10 mouse cellular contexts compared by ENCODE assay signal in the genomic region with DNA sequence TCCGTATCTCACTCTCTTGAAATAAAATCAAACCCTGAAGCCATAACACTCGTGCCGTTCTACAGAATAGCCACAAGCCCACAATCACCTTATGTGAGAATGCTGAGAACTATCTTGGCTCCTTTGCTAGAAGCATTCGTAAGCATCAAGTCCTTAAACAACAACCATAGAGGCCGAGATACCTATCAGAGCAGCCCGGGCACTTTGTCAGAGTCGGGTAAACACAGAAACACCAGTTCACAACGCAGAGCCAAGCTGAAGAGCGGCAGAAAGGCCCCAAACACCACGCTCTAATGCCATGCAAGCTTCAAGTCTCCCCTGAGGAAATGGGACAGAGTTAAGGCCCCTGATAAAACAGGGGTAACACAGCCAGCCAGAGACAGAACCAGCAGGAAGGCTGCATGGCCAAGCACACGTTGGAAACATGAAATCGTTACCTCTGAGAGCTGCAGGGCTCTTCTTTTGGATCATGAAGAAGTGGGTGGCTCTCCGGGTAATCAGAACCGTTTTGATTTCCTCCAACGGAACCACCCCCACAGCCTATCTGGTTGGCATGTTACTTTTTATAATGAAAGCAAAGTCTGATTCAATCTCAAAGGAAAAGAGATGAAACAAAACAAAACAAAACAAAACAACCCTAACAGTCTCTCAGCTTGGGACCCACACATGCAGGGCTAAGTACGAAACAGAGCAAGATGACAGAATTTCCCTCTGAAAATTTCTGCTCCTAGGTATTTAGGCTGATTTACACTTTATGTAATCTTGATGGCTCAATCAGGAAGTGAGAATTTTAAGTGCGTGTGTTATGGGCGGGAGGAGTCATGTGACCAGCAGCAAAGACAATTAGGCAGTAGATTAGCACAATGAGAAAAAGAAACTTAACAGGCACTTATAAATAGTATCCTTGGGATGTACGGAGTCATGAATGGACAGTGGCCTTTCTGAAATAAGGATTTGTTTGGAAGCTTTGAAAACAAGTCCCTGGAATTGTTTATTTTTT.
A peak's percentile ranks its signal among the peaks of the same experiment; 100 is the strongest.
DNase-seq lines count a peak whose midpoint lies in the region; ATAC-seq and TF ChIP-seq lines count a peak whose summit lies in the region.
"Had no signal": no experiment of that assay in that cellular context is flagged by ENCODE, and none has a peak within 500 bp of the region (broad histone marks: within the 10 kb centered on the region; RNA-seq: fewer than 3 reads in every experiment).

No protein-coding gene starts in this region.

- H3K79me2 ChIP-seq in liver, adult 2 months (ENCODE audit: control insufficient read depth, insufficient read depth, low read length) = peaks cover 29% of the 10 kb centered on the region

- TF ChIP-seq POLR2A in liver, adult 2 months (IDR thresholded peaks at IDR 0.05; ENCODE audit: extremely low read depth, insufficient read depth, low read length) = no peak
- no peak for TF ChIP-seq POLR2A in bone marrow macrophage, adult 2 months (IDR thresholded peaks at IDR 0.05; ENCODE audit: borderline replicate concordance, low read depth, low read length)

- ATAC-seq in intestine, embryonic 15.5 days = 0 out of 2 replicates have a peak, but pooled peaks have one; percentile 45

- H3K9ac ChIP-seq in liver, adult 2 months (ENCODE audit: low read depth, low read length) = peak overlapping the region; percentile 49
- no peak overlapping the region for H3K9ac ChIP-seq in intestine, embryonic 15.5 days

- H3K4me1 ChIP-seq in liver, adult 2 months (ENCODE audit: control insufficient read depth, insufficient read depth, low read length) = peaks cover 47% of the 10 kb centered on the region
- peaks cover 76% of the 10 kb centered on the region for H3K4me1 ChIP-seq in bone marrow macrophage, adult 2 months (ENCODE audit: control insufficient read depth, insufficient read depth, low read length)
- H3K4me1 ChIP-seq in intestine, embryonic 15.5 days (replicated peaks) = 0 out of 2 replicates have a peak, but pooled peaks cover 3% of the 10 kb centered on the region

- peak overlapping the region; percentile 49 for H3K4me3 ChIP-seq in liver, adult 2 months (ENCODE audit: insufficient read depth, low read depth, low read length)
- peak overlapping the region; percentile 62 for H3K4me3 ChIP-seq in bone marrow macrophage, adult 2 months (ENCODE audit: insufficient read depth, low read length)
- no peak overlapping the region for H3K4me3 ChIP-seq in intestine, embryonic 15.5 days (replicated peaks)

- H3K36me3 ChIP-seq in liver, adult 2 months (ENCODE audit: control insufficient read depth, insufficient read depth, low read length) = peaks cover 3% of the 10 kb centered on the region; the same call in 1 of the 2 replicates
- H3K36me3 ChIP-seq in intestine, embryonic 15.5 days = no peaks in the 10 kb centered on the region

- no peaks in the 10 kb centered on the region for H3K9me3 ChIP-seq in intestine, embryonic 15.5 days

- H3K27ac ChIP-seq in liver, adult 2 months (replicated peaks; ENCODE audit: insufficient read depth, low read depth, low read length) = peak overlapping the region; percentile 84
- H3K27ac ChIP-seq in bone marrow macrophage, adult 2 months (ENCODE audit: insufficient read depth, low read depth, low read length) = peak overlapping the region; percentile 76
- no peak overlapping the region for H3K27ac ChIP-seq in intestine, embryonic 15.5 days

- no peaks in the 10 kb centered on the region for H3K27me3 ChIP-seq in liver, adult 2 months (ENCODE audit: control insufficient read depth, insufficient read depth, low read length)
- H3K27me3 ChIP-seq in intestine, embryonic 15.5 days (replicated peaks) = no peaks in the 10 kb centered on the region

- peak; percentile 74 for DNase-seq in liver, adult 2 months (ENCODE audit: extremely low read depth, low read depth, low spot score)
- no peak for DNase-seq in liver
- DNase-seq in monocyte, adult 2 months (ENCODE audit: low read depth in 1 of 2, low spot score in 2 of 2) = peak; percentile 38 to 53
- DNase-seq in adrenal gland, adult 18-20 months (ENCODE audit: low spot score in 2 of 2) = no peak
- no peak for DNase-seq in ovary, adult 18-20 months (ENCODE audit: low spot score)
- DNase-seq in cerebellum, postnatal 36 days = no peak
- DNase-seq: adrenal gland, adult 2 months; thymus, postnatal 36 days had no signal

- WGBS in liver, adult 2 months = 18% methylated on average over 19 of the region's 19 CpGs
- WGBS in intestine, embryonic 15.5 days = 66% methylated on average over 19 of the region's 19 CpGs

- TF ChIP-seq CTCF in liver, adult 2 months (IDR thresholded peaks at IDR 0.05; ENCODE audit: low read depth, low read length) = no peak
- TF ChIP-seq CTCF in bone marrow macrophage, adult 2 months (IDR thresholded peaks at IDR 0.05; ENCODE audit: low read depth, low read length) = no peak

- no peak overlapping the region for H3K4me2 ChIP-seq in intestine, embryonic 15.5 days (replicated peaks)

Comparison
In these comparisons a context has a peak if more than half of its experiments do, and no peak if none do; other contexts are left out.
1. DNase-seq: peak in liver, adult 2 months (single experiment) and monocyte, adult 2 months (2 of 2); none in liver (single experiment), adrenal gland, adult 18-20 months (0 of 2), ovary, adult 18-20 months (single experiment) and cerebellum, postnatal 36 days (0 of 2).